Mouse (Mus musculus) B cell, adult 62 days (primary cell): ENCODE measurements around the gene Sspn. TPM values are rescaled to one million over a fixed set of nuclear protein-coding genes. Genes with fewer than 3 reads are reported as not detected.

Source experiments
- total RNA-seq: library from RNA; stranded (reverse); gene quantifications from 4 replicates; pipeline ENCODE4 v1.2.4, GENCODE M21; 2023

The Sspn gene
- 0.45 to 1.1 TPM (median 0.91 TPM) in 4 replicates for total RNA-seq

GRCm38 (mm10) chr6:145931341-145931740 is at the start of gene Sspn:
Gene Sspn (plus strand): TSS chr6:145931641.

Other genes starting within 250 kb of the Sspn start
- gene Rassf8, start 184.9 kb upstream of the Sspn start, total RNA-seq = 0.39 to 1.1 TPM (median 0.94 TPM) in 4 replicates
- 28.9 to 34.6 TPM (median 31.8 TPM) in 4 replicates for gene Bhlhe41, start 66.1 kb upstream of the Sspn start, total RNA-seq